Mouse (Mus musculus) small intestine, adult 2 months (tissue): Measurements from ENCODE around the gene Tomm22.

ENCODE experiments used
- CTCF ChIP-seq: fragments of 200-500 bp; IDR thresholded peaks from 2 replicates; pipeline ENCODE4 v1.5.1; 2012; ENCODE audit warnings: low read depth, mild to moderate bottlenecking, control low read depth, inconsistent platforms, low read length, moderate library complexity, mixed read lengths; ENCODE audit not compliant: insufficient replicate concordance, insufficient read length; ENCODE audit errors: extremely low read depth
- POLR2A ChIP-seq: fragments of 200-500 bp; IDR thresholded peaks from 2 replicates; pipeline ENCODE4 v1.6.1; 2012; ENCODE audit warnings: low read depth, mild to moderate bottlenecking, control low read depth, inconsistent platforms, low read length, moderate library complexity

DNA sequence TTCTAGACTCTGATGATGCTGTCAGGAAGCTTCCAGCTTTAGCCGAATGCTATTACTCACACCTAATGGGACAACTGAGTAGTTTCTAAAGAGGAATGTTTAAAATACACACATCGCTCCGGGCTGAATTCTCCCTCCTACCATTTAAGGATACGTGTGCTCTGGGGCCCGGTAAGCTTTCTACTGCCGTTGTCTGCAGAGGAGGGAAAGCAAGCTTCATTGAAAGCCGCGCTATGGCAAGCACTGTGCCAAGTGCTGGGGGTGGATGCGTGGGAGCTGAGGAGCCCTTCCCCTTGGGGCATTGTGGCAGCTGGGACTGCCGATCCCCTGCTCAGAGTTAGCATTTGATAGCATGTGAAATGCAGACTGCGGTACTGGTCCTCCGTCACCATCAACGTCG lies 14.2 kb upstream of the Tomm22 start:
- TF ChIP-seq CTCF (no peak), POLR2A (no peak)
